Mouse (Mus musculus) CH12.LX (cell line): Measurements from ENCODE around the gene Bace1.

ENCODE experiments used
- CTCF ChIP-seq, 2 experiments: IDR thresholded peaks in 1 of 2; conservative IDR thresholded peaks in 1 of 2; 2 replicates each; pipeline ENCODE4 v1.5.1; 2011 to 2012; ENCODE audit warnings: low read depth in 2 of 2, low read length in 2 of 2, improper control_type of control experiment in 1 of 2, inconsistent platforms in 1 of 2, mild to moderate bottlenecking in 1 of 2, moderate library complexity in 1 of 2
- ETS1 ChIP-seq: conservative IDR thresholded peaks from 2 replicates; pipeline ENCODE4 v1.6.1; 2012; ENCODE audit warnings: low read depth, mild to moderate bottlenecking, inconsistent platforms, low read length, improper control_type of control experiment, moderate library complexity
- HCFC1 ChIP-seq: IDR thresholded peaks from 2 replicates; pipeline ENCODE4 v1.6.1; 2012; ENCODE audit warnings: low read depth, mild to moderate bottlenecking, inconsistent platforms, low read length, improper control_type of control experiment
- IRF4 ChIP-seq: IDR thresholded peaks from 2 replicates; pipeline ENCODE4 v1.6.1; 2014; ENCODE audit warnings: low read depth, mild to moderate bottlenecking, inconsistent platforms, low read length, improper control_type of control experiment
- JUND ChIP-seq: conservative IDR thresholded peaks from 2 replicates; pipeline ENCODE4 v1.6.1; 2011; ENCODE audit warnings: low read depth, low read length, improper control_type of control experiment
- MEF2A ChIP-seq: IDR thresholded peaks from 2 replicates; pipeline ENCODE4 v1.6.1; 2014; ENCODE audit warnings: low read depth, mild to moderate bottlenecking, inconsistent platforms, low read length, improper control_type of control experiment, borderline replicate concordance
- MXI1 ChIP-seq: IDR thresholded peaks from 2 replicates; pipeline ENCODE4 v1.6.1; 2011; ENCODE audit warnings: mild to moderate bottlenecking, low read depth, low read length, improper control_type of control experiment
- NELFE ChIP-seq: IDR thresholded peaks from 2 replicates; pipeline ENCODE4 v1.6.1; 2011; ENCODE audit warnings: low read depth, low read length, improper control_type of control experiment
- POLR2A ChIP-seq: IDR thresholded peaks from 2 replicates; pipeline ENCODE4 v1.6.1; 2011; ENCODE audit warnings: low read depth, mild to moderate bottlenecking, improper control_type of control experiment, low read length
- RAD21 ChIP-seq: IDR thresholded peaks from 2 replicates; pipeline ENCODE4 v1.6.1; 2011; ENCODE audit warnings: low read depth, mild to moderate bottlenecking, low read length, improper control_type of control experiment, moderate library complexity
- RCOR1 ChIP-seq: conservative IDR thresholded peaks from 2 replicates; pipeline ENCODE4 v1.6.1; 2012; ENCODE audit warnings: low read depth, mild to moderate bottlenecking, inconsistent platforms, low read length, improper control_type of control experiment
- USF1 ChIP-seq: IDR thresholded peaks from 2 replicates; pipeline ENCODE4 v1.6.1; 2014; ENCODE audit warnings: low read depth, mild to moderate bottlenecking, inconsistent platforms, low read length, improper control_type of control experiment
- ZMIZ1 ChIP-seq: IDR thresholded peaks from 2 replicates; pipeline ENCODE4 v1.6.1; 2012; ENCODE audit warnings: low read depth, mild to moderate bottlenecking, inconsistent platforms, low read length, improper control_type of control experiment

GRCm38 (mm10) chr9:45833461-45833860 lies 4.9 kb upstream of the Bace1 start:
- TF ChIP-seq NELFE (no peak), CTCF (conservative IDR thresholded peaks at IDR 0.05 in 1 of 2, IDR thresholded peaks at IDR 0.05 in 1 of 2; ENCODE audit: low read depth in 2 of 2, low read length in 2 of 2) (no peak), JUND (no peak), HCFC1 (no peak), ZMIZ1 (no peak), MXI1 (no peak), POLR2A (no peak), USF1 (no peak), IRF4 (no peak), MEF2A (no peak), RAD21 (no peak), ETS1 (no peak), RCOR1 (no peak)
